Mouse (Mus musculus) adrenal gland, postnatal 4 days (tissue): ENCODE results near the gene Wnt11. TPM values are rescaled to one million over a fixed set of nuclear protein-coding genes. Genes with fewer than 3 reads are reported as not detected.

Experiments
- DNase-seq, 2 experiments: peaks; one replicate each; pipeline ENCODE4 v3.0.0; 2021 to 2022; ENCODE audit warnings: low spot score in 2 of 2, mixed read lengths in 2 of 2
- total RNA-seq, 2 experiments: library from RNA; stranded (reverse); gene quantifications; 2 replicates each; pipeline ENCODE4 v1.2.3; 2021

Wnt11 gene
- total RNA-seq, 2 experiments from 2014 or later: 4.2 to 5.3 TPM

DNA sequence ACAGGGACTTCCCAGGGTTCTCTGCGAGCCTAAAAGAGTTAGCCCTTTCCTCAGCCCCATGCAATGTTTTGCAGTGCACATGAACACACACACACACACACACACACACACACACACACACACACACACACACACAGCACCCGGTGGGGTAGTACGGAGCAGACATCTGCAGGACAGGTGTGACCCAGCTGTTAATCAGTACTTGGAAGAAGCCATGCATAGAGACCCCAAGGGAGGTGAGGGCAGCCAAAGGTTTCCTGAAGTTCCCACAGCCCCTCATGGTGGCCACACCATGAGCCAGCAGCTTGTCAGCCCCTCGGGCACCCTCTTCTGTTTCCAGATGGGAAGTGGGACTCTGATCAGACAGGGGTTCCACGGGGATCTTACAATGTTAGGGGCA is 28.1 kb downstream of the Wnt11 start:
- no peak for DNase-seq

GRCm38 (mm10) chr7:98863969-98864718 is 29.2 kb downstream of the Wnt11 start:
- DNase-seq: no peak

DNA sequence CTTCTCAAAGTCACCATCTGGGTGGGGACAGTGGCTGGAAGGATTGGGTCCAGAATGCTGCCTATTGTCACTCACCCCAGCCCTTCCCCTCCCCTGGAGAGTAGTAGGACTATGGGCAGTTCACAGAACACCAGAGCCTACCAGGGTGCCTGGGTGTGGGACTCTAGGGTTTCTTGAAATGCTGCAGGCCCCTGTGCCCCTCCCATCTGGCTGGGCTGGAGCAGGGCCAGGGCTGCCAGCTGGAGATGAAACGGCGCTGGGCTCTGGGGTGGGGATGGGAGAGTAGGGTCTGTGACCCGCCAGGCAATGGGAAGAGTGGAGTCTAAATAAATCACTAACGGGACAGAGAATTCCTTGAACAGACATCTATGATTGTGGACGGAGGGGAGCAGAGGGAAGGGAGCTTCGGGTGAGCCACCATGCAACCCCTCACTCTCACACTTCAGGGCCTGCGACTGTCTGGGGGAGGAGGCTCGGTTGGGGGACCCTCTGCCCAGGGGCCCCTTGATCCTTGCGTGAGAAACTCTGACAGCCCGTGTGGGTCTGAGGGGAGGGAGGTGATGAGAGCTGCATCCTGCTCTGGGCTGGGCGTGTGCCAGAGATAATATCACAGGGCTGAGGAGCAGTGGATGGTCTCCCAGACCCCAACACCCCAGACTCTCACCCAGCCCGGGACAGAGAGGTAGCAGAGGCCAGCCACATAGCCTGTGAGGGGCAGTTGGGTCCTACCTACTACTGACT is 32.3 kb downstream of the Wnt11 start:
- DNase-seq: no peak

- DNase-seq: no peak
Observed at GRCm38 (mm10) chr7:98867794-98868150, 32.9 kb downstream of the Wnt11 start.

- no peak for DNase-seq
Observed at GRCm38 (mm10) chr7:98869070-98869469, 34.2 kb downstream of the Wnt11 start.

- DNase-seq: no peak
Observed at GRCm38 (mm10) chr7:98870791-98871190, 35.9 kb downstream of the Wnt11 start.

DNA sequence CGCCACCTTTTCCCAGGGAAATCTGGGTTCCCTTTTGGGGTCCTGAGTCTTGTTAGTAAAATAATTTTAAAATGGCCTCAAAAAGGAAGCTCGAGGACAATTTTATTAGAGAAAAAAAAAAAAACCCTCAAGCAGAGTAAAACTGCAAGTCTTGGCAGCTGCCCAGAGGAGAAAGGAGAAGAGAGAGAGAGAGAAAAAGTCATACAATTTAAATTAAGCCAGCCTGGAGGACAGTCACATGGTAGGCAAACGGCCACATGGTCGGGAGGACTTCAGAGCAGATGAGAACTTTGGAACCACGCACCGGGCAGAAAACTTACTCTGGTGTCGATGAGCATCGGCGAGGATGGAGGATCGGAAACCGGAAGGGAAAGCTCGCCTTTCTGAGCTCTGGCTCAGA is 37.0 kb downstream of the Wnt11 start:
- DNase-seq: no peak

DNA sequence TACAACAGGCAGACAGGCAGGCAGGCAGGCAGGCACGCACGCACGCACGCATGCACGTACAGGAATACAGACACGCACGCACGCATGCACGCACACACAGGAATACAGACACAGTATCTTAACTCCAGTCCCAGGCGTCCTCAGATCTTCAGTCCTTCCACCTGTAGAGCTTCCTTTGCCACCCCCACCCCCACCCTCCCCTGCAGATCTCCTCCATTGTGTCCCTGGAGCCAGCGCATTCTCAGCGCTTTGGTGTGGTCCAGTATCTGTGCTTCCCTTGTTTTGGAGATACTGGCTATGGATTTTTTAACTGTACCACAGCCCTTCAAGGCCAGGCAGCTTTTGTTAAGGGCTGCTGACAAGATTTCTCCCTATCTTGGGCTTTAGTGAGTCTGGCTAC is 38.4 kb downstream of the Wnt11 start:
- DNase-seq: no peak

DNA sequence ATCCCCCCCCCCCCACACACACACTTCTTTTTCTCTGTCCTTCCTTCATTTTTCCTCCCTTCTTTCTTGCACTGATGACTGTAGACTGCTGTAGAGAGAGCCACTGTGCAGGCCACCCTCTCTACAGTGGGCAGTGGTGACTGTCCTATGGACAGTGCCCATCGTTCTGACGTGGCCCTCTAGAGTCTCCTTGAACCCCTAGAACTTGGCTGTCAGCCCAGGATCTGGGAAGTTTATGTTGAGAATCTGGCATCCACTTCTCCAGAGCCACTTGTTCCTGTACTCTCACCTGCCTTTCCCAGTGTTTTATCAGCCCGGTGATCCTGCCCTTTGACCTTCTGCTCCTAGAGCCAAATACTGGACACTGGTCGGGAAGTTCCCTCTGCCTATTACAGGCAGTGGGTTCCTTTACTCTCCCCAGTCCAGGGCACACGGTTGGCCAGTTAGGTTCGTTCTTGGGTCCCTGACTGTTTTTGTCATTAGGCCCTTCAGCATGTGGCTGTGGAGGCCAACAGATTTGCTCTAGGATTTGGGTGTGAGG is 39.6 kb downstream of the Wnt11 start:
- DNase-seq: peak in 1 of 2 experiments; percentile 29

GRCm38 (mm10) chr7:98875390-98875990 is 40.6 kb downstream of the Wnt11 start:
- no peak for DNase-seq

DNA sequence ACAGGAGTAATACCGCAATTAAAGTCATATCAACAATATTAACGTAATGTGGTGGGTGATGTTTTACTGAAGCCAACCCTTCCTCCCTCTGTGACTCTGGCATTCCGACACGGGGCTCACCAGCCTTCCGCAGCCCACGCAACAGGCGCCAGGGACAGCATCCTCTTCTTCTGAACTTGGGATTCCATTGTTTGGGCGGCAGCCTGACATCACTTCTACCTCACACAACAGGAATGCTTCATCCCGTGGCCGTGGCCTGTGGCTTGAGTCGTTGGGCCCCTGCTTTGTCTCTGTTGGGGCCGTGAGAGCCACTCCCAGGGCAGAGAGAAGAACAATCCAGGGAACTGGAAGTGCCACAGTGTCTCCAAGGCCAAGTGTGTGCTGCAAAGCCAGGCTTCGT is 41.2 kb downstream of the Wnt11 start:
- DNase-seq: no peak

DNA sequence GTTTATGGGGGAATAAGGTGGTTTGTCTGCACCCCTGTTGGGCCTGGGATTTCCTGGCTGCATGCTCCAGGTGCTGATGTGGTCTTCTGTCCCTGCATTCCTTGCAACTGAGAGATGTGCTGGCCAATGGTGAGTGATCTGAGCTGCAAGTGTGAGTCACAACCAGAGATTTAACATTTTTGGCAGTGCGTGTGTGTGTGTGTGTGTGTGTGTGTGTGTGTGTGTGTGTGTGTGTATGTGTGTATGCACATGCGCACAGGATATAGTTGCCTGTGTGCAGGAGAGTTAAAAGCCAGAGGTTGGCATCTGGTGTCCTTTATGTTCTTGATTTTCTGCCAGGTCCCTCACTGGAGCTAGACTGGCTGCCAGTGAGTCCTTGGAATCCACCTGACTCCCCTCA is 44.3 kb downstream of the Wnt11 start:
- DNase-seq: no peak

- no peak for DNase-seq
Observed at GRCm38 (mm10) chr7:98881887-98882286, 47.0 kb downstream of the Wnt11 start.

DNA sequence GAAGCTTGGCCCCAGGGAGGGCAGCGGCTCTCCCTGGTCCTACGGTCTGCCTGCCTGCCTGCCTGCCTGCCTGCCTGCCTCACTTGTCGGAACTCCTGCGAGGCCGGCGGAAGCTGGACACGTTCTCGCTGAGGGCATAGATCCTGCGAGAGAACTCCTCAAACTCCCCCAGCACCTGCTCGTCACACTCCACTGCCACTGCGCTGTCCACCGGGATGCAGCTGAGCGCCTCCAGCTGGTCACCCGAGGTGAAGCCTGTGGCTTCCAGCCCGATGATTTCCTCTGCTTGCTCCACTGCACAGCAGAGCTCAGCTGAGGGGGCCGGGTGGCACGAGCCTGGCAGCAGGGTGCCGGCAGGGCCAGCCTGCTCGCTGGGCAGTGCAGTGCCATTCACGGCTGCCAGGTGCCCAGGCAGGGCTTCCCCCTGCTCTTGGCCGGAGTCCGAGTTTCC is 52.9 kb downstream of the Wnt11 start:
- no peak for DNase-seq

DNA sequence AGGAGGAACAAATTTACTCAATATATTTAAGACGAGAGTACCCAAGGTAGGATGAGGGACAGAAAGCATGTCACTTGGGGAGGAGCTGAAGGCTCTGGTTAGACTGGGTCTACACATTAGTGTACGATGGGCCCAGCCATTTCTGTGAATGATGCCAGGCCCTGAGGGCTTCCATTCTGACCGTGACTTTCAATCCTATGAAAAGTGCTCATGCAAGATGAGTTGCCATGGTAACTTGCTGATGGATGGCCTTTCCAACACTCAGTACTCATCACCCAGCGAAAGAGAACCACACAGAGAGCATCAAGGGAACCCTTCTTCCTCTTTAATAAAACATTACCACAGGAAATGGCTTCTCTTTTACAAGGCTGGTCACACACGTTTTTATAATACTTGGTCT is 53.9 kb downstream of the Wnt11 start:
- no peak for DNase-seq

GRCm38 (mm10) chr7:98889211-98889610 is 54.3 kb downstream of the Wnt11 start:
- no peak for DNase-seq

DNA sequence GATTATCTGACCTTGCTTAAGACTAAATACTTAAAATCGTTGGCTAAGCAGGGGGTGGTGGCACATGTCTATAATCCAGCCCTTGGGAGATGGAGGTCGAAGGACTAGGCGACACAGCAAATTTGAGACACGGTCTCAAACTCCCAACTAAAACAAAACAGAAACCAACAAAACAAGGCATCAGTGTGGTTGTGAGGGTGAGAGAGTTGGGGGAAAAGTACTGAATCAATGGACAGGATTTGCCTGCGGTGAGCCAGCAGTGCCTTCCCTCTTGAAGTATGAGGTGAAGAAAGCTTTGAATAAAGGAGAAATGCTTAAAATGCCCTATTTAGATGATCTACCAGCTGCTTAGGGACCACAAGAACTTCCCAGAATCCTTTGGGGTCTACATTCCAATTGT is 58.2 kb downstream of the Wnt11 start:
- DNase-seq: no peak

DNA sequence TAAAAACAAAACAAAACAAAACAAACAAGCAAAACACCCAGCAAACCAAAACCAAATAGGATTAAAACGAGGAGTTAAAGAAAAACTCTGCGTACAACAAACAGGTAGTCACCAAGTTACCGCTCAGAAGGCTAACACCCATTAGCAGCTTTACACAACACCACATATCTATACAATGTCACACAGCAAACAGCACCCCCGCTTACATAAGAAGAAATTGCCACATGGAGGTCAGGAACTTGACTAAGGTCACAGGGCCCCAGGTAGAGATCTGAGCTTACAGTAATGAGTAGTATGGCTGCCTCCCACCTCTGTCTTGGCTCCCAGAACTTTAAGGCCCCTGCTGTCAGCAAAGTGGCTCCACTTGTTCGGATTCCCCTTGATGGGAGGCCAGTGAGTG is 59.4 kb downstream of the Wnt11 start:
- no peak for DNase-seq

- DNase-seq: no peak
Observed at GRCm38 (mm10) chr7:98894768-98895167, 59.9 kb downstream of the Wnt11 start.

DNA sequence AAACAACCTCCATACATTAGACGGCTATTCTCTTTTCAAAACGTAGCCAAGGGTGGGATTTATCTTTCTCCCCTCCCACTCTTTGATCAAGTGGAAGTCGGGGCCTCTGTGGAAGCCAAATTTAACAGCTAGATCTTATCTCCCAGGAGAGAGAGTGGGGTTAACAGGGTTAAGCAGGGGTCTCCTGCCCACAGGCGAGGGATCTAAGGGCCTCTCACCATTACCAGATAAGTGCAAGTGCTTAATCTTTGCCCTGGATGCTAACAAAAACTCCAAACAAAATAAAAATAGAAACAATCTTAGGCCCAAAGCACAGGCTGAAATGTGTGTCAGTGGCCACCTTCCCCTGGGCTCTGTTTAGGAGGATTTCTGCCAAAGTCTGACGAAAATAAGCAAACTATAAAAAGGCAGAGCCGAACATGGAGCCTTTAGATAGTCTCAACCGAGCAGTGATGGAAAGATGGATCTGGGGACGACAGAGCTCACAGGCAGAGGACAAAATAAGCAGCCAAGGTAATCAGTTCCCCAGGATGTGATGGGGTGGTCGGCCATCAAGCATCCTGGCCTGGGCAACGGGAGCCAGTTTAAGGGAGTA is 60.7 kb downstream of the Wnt11 start:
- no peak for DNase-seq

DNA sequence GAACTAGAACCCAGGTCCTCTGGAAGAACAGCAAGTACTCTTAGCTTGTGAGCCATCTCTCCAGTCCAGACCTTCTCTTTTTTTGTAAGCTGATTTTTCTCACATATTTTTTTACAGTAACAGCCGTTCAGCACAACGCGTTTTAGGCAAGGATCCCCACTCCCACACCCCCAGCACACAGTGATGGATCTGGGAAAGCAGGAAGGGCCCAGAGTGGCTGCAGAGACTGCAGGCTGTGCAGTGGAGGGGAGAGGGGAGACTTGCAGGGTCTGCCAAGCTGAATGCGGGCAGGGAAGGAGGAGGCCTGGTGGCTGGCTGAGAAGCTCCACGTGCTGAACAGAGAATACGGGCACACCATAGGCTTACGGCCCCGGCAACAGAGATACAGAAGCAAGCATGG is 62.4 kb downstream of the Wnt11 start:
- no peak for DNase-seq

DNA sequence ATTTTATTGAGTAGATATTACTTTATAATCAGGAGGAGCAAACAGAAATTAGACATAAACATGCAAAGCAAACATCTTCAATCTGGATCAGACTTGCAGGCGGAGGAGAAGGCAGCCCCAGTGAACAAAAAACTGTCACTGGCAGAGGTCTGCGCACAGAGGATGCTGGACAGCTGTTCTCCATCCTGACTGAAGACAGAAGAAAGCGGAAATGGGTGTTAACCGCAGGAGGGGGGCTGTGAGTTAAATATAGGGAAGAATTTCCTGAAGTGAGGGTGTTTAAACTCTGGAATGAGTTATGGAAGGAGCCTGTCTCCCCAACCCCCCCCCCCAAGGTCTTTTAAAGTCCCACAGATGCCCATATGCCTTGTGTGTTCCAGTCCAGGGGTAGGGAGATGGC is 64.9 kb downstream of the Wnt11 start:
- DNase-seq: no peak
